Mouse (Mus musculus) gonadal fat pad, adult 2 months (tissue): ENCODE results near the gene Krtap9-3. TPM values are rescaled to one million over a fixed set of nuclear protein-coding genes. Genes with fewer than 3 reads are reported as not detected.
"Not testable (repeated sequence)": the region's sequence is repeated elsewhere in the genome, so short reads cannot be mapped to it uniquely, and the experiment has no call there.

ENCODE experiments used
- DNase-seq: peaks from one replicate; pipeline ENCODE4 v3.0.0-alpha.2; 2012; ENCODE audit warnings: low read depth
- polyA plus RNA-seq: library from polyadenylated mRNA; depleted of rRNA; stranded (reverse); fragments of >200 nt; gene quantifications from 2 replicates; pipeline ENCODE4 v1.2.3, GENCODE M21; 2012; rRNA removed

The Krtap9-3 gene
- polyA plus RNA-seq: not detected in 2 replicates

GRCm38 (mm10) chr11:99597742-99598141, at the start of gene Krtap9-3:
Krtap9-3 (minus strand) TSS chr11:99598105.
- not testable (repeated sequence) for DNase-seq

- DNase-seq: no peak
These were observed 48.5 kb upstream of the Krtap9-3 start for GRCm38 (mm10) chr11:99646444-99646843.

GRCm38 (mm10) chr11:99644351-99644750, 46.4 kb upstream of the Krtap9-3 start:
- DNase-seq: no peak

GRCm38 (mm10) chr11:99643635-99644139, 45.8 kb upstream of the Krtap9-3 start, which contains the start of gene Krtap4-7:
Krtap4-7 (minus strand) TSS chr11:99644089.
- DNase-seq: not testable (repeated sequence)

- DNase-seq: no peak
These were observed 43.0 kb upstream of the Krtap9-3 start for GRCm38 (mm10) chr11:99640926-99641325.

- DNase-seq: no peak
These were observed 39.2 kb upstream of the Krtap9-3 start for GRCm38 (mm10) chr11:99637086-99637485.

GRCm38 (mm10) chr11:99634653-99635134, 36.8 kb upstream of the Krtap9-3 start, which contains the start of gene Krtap4-2:
Krtap4-2 (minus strand) TSS chr11:99635084.
- DNase-seq: no peak

GRCm38 (mm10) chr11:99633293-99633692, 35.4 kb upstream of the Krtap9-3 start:
- DNase-seq: no peak

GRCm38 (mm10) chr11:99630890-99631289, 33.0 kb upstream of the Krtap9-3 start:
- DNase-seq: no peak

- DNase-seq: no peak
These were observed 30.2 kb upstream of the Krtap9-3 start, which contains the start of gene Krtap4-1 for GRCm38 (mm10) chr11:99628138-99628537. Krtap4-1 (minus strand) TSS chr11:99628238.

GRCm38 (mm10) chr11:99620335-99620734, 22.4 kb upstream of the Krtap9-3 start, which contains the start of gene Gm11562:
Gm11562 (minus strand) TSS chr11:99620435.
- DNase-seq: no peak

- no peak for DNase-seq
These were observed 17.0 kb upstream of the Krtap9-3 start, which contains the start of gene Krtap2-4 for GRCm38 (mm10) chr11:99614796-99615363. Krtap2-4 (minus strand) TSS chr11:99614846.

GRCm38 (mm10) chr11:99610089-99610488, 12.2 kb upstream of the Krtap9-3 start, which contains the start of gene Gm11937:
Gm11937 (minus strand) TSS chr11:99610189.
- DNase-seq: not testable (repeated sequence)

- no peak for DNase-seq
These were observed 11.2 kb upstream of the Krtap9-3 start for GRCm38 (mm10) chr11:99609126-99609525.

- DNase-seq: not testable (repeated sequence)
These were observed 5.3 kb upstream of the Krtap9-3 start, which contains the start of gene Gm11938 for GRCm38 (mm10) chr11:99603208-99603607. Gm11938 (minus strand) TSS chr11:99603308.

GRCm38 (mm10) chr11:99590981-99591380, 6.9 kb downstream of the Krtap9-3 start, which contains the start of gene Krtap1-3:
Krtap1-3 (minus strand) TSS chr11:99591339.
- no peak for DNase-seq

GRCm38 (mm10) chr11:99585096-99585495, 12.8 kb downstream of the Krtap9-3 start:
- DNase-seq: no peak

- DNase-seq: no peak
These were observed 14.6 kb downstream of the Krtap9-3 start, which contains the start of gene Krtap1-4 for GRCm38 (mm10) chr11:99583245-99583704. Krtap1-4 (minus strand) TSS chr11:99583654.

- DNase-seq: no peak
These were observed 16.3 kb downstream of the Krtap9-3 start for GRCm38 (mm10) chr11:99581564-99581963.

GRCm38 (mm10) chr11:99581051-99581450, 16.9 kb downstream of the Krtap9-3 start:
- DNase-seq: no peak

GRCm38 (mm10) chr11:99580636-99581035, 17.3 kb downstream of the Krtap9-3 start, which contains the start of gene Krtap1-5:
Krtap1-5 (minus strand) TSS chr11:99581016.
- DNase-seq: no peak

- peak; percentile 2 for DNase-seq
These were observed 23.8 kb downstream of the Krtap9-3 start for GRCm38 (mm10) chr11:99574106-99574505.

- DNase-seq: no peak
These were observed 24.7 kb downstream of the Krtap9-3 start for GRCm38 (mm10) chr11:99573164-99573563.
